Mouse (Mus musculus) lung, postnatal 0 days (tissue): ENCODE data around the gene Amot.

Source experiments
- CTCF ChIP-seq: IDR thresholded peaks from 2 replicates; pipeline ENCODE4 v1.5.1; 2016; ENCODE audit warnings: antibody characterized with exemption, mild to moderate bottlenecking
- EP300 ChIP-seq: IDR thresholded peaks from 2 replicates; pipeline ENCODE4 v1.6.1; 2016; ENCODE audit warnings: antibody characterized with exemption, mild to moderate bottlenecking, control low read depth

GRCm38 (mm10) chrX:145497486-145497885, 7.5 kb downstream of the Amot start:
- no peak for TF ChIP-seq CTCF
- TF ChIP-seq EP300, result no peak
